Mouse (Mus musculus): Measurements from ENCODE around the gene Slc38a9. TPM values are rescaled to one million over a fixed set of nuclear protein-coding genes. Genes with fewer than 3 reads are reported as not detected.

The Slc38a9 gene
- polyA plus RNA-seq, 1 experiment = 68.8 TPM

GRCm38 (mm10) chr13:112639111-112639510 is 21.4 kb upstream of the Slc38a9 start:
- Histone ChIP-seq H3K4me1 (ENCODE audit: control insufficient read depth, insufficient read depth, low read length) (no peaks in the 10 kb centered on the region), H3K27ac (ENCODE audit: control insufficient read depth, insufficient read depth, low read depth, low read length) (no peak overlapping the region), H3K4me3 (ENCODE audit: control insufficient read depth, low read depth, low read length) (no peak overlapping the region), H3K36me3 (ENCODE audit: control insufficient read depth, insufficient read depth, low read length) (peaks cover 3% of the 10 kb centered on the region; the same call in 1 of the 2 replicates), H3K27me3 (ENCODE audit: control insufficient read depth, insufficient read depth, low read length) (no peaks in the 10 kb centered on the region)
- TF ChIP-seq CTCF (IDR thresholded peaks at IDR 0.05; ENCODE audit: control insufficient read depth, insufficient read depth, insufficient replicate concordance, low read depth, low read length) = no peak
- TF ChIP-seq POLR2A (IDR thresholded peaks at IDR 0.05; ENCODE audit: control insufficient read depth, low read depth, low read length) = no peak

GRCm38 (mm10) chr13:112642897-112643296 is 17.7 kb upstream of the Slc38a9 start:
- no peak for TF ChIP-seq CTCF (IDR thresholded peaks at IDR 0.05; ENCODE audit: control insufficient read depth, insufficient read depth, insufficient replicate concordance, low read depth, low read length)
- no peak for TF ChIP-seq POLR2A (IDR thresholded peaks at IDR 0.05; ENCODE audit: control insufficient read depth, low read depth, low read length)
- Histone ChIP-seq H3K4me3 (ENCODE audit: control insufficient read depth, low read depth, low read length) (no peak overlapping the region), H3K36me3 (ENCODE audit: control insufficient read depth, insufficient read depth, low read length) (no peaks in the 10 kb centered on the region; the same call in 1 of the 2 replicates), H3K27me3 (ENCODE audit: control insufficient read depth, insufficient read depth, low read length) (no peaks in the 10 kb centered on the region), H3K27ac (ENCODE audit: control insufficient read depth, insufficient read depth, low read depth, low read length) (no peak overlapping the region), H3K4me1 (ENCODE audit: control insufficient read depth, insufficient read depth, low read length) (no peaks in the 10 kb centered on the region)

- TF ChIP-seq CTCF (IDR thresholded peaks at IDR 0.05; ENCODE audit: control insufficient read depth, insufficient read depth, insufficient replicate concordance, low read depth, low read length) (no peak), POLR2A (IDR thresholded peaks at IDR 0.05; ENCODE audit: control insufficient read depth, low read depth, low read length) (no peak)
- Histone ChIP-seq H3K27ac (ENCODE audit: control insufficient read depth, insufficient read depth, low read depth, low read length) (no peak overlapping the region), H3K27me3 (ENCODE audit: control insufficient read depth, insufficient read depth, low read length) (no peaks in the 10 kb centered on the region), H3K4me1 (ENCODE audit: control insufficient read depth, insufficient read depth, low read length) (no peaks in the 10 kb centered on the region), H3K4me3 (ENCODE audit: control insufficient read depth, low read depth, low read length) (no peak overlapping the region), H3K36me3 (ENCODE audit: control insufficient read depth, insufficient read depth, low read length) (no peaks in the 10 kb centered on the region; the same call in 1 of the 2 replicates)
Observed at GRCm38 (mm10) chr13:112644996-112645395, 15.6 kb upstream of the Slc38a9 start.

GRCm38 (mm10) chr13:112645529-112646186 is 14.9 kb upstream of the Slc38a9 start:
- Histone ChIP-seq H3K27ac (ENCODE audit: control insufficient read depth, insufficient read depth, low read depth, low read length) (no peak overlapping the region), H3K4me3 (ENCODE audit: control insufficient read depth, low read depth, low read length) (no peak overlapping the region), H3K27me3 (ENCODE audit: control insufficient read depth, insufficient read depth, low read length) (no peaks in the 10 kb centered on the region), H3K4me1 (ENCODE audit: control insufficient read depth, insufficient read depth, low read length) (no peaks in the 10 kb centered on the region), H3K36me3 (ENCODE audit: control insufficient read depth, insufficient read depth, low read length) (no peaks in the 10 kb centered on the region; the same call in 1 of the 2 replicates)
- TF ChIP-seq POLR2A (IDR thresholded peaks at IDR 0.05; ENCODE audit: control insufficient read depth, low read depth, low read length) (no peak), CTCF (IDR thresholded peaks at IDR 0.05; ENCODE audit: control insufficient read depth, insufficient read depth, insufficient replicate concordance, low read depth, low read length) (no peak)

GRCm38 (mm10) chr13:112651183-112651582 is 9.4 kb upstream of the Slc38a9 start:
- Histone ChIP-seq H3K27me3 (ENCODE audit: control insufficient read depth, insufficient read depth, low read length) (no peaks in the 10 kb centered on the region), H3K4me3 (ENCODE audit: control insufficient read depth, low read depth, low read length) (no peak overlapping the region), H3K36me3 (ENCODE audit: control insufficient read depth, insufficient read depth, low read length) (no peaks in the 10 kb centered on the region; the same call in 1 of the 2 replicates), H3K27ac (ENCODE audit: control insufficient read depth, insufficient read depth, low read depth, low read length) (no peak overlapping the region), H3K4me1 (ENCODE audit: control insufficient read depth, insufficient read depth, low read length) (peaks cover 3% of the 10 kb centered on the region)
- TF ChIP-seq CTCF (IDR thresholded peaks at IDR 0.05; ENCODE audit: control insufficient read depth, insufficient read depth, insufficient replicate concordance, low read depth, low read length) (no peak), POLR2A (IDR thresholded peaks at IDR 0.05; ENCODE audit: control insufficient read depth, low read depth, low read length) (no peak)

- no peaks in the 10 kb centered on the region for H3K27me3 ChIP-seq (ENCODE audit: control insufficient read depth, insufficient read depth, low read length)
- H3K4me1 ChIP-seq (ENCODE audit: control insufficient read depth, insufficient read depth, low read length) = peaks cover 5% of the 10 kb centered on the region
- peak within 1 kb of the TSS; percentile 94 for H3K27ac ChIP-seq (ENCODE audit: control insufficient read depth, insufficient read depth, low read depth, low read length)
- H3K4me3 ChIP-seq (ENCODE audit: control insufficient read depth, low read depth, low read length) = peak within 1 kb of the TSS; percentile 98
- H3K36me3 ChIP-seq (ENCODE audit: control insufficient read depth, insufficient read depth, low read length) = no peaks in the 10 kb centered on the region; the same call in 1 of the 2 replicates
- no peak for TF ChIP-seq CTCF (IDR thresholded peaks at IDR 0.05; ENCODE audit: control insufficient read depth, insufficient read depth, insufficient replicate concordance, low read depth, low read length)
- TF ChIP-seq POLR2A (IDR thresholded peaks at IDR 0.05; ENCODE audit: control insufficient read depth, low read depth, low read length) = peak; percentile 91
Observed at GRCm38 (mm10) chr13:112652205-112652604, 8.3 kb upstream of the Slc38a9 start, which contains the start of gene Ddx4. Gene Ddx4, minus strand, starts transcription at chr13:112652475.

GRCm38 (mm10) chr13:112659986-112660573 is 471 bp upstream of the Slc38a9 start:
- Histone ChIP-seq H3K4me3 (ENCODE audit: control insufficient read depth, low read depth, low read length) (peak overlapping the region; percentile 91), H3K36me3 (ENCODE audit: control insufficient read depth, insufficient read depth, low read length) (no peaks in the 10 kb centered on the region), H3K27me3 (ENCODE audit: control insufficient read depth, insufficient read depth, low read length) (no peaks in the 10 kb centered on the region), H3K4me1 (ENCODE audit: control insufficient read depth, insufficient read depth, low read length) (peaks cover 3% of the 10 kb centered on the region), H3K27ac (ENCODE audit: control insufficient read depth, insufficient read depth, low read depth, low read length) (0 out of 2 replicates have a peak overlapping the region, but pooled peaks have one; percentile 23)
- no peak for TF ChIP-seq CTCF (IDR thresholded peaks at IDR 0.05; ENCODE audit: control insufficient read depth, insufficient read depth, insufficient replicate concordance, low read depth, low read length)
- no peak for TF ChIP-seq POLR2A (IDR thresholded peaks at IDR 0.05; ENCODE audit: control insufficient read depth, low read depth, low read length)

All from testis, adult 2 months (tissue).